Mouse (Mus musculus): ENCODE data around the gene Ttc30b. TPM values are rescaled to one million over a fixed set of nuclear protein-coding genes. Genes with fewer than 3 reads are reported as not detected.
"Not testable (repeated sequence)": the region's sequence is repeated elsewhere in the genome, so short reads cannot be mapped to it uniquely, and the experiment has no call there.

Ttc30b gene
- polyA plus RNA-seq, 1 experiment from 2014 or later: 14.8 TPM

DNA sequence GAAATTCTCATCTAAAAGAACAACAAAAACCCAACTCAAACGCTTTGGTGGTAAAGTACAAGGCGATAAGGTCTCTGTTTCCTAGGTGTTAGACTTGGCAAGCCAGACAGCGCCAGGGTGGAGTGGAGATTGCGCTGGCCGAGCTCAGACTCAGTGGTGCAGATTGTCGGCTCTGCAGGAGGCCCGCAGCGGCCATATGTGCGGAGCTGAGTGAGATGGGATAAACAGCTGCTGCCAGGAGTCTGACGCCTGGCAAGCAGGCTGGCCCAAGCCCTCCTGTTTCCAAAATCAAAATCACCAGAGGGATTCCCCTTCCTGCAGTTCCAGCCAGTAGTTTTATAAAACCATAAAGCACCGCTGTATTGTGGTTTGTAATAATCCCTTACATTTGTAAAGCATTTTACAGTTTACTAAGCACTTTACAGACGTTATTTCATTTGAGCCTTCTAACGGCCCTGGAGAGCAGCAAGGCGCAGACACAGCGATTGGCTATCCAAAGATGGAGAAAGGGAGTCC lies 21.5 kb upstream of the Ttc30b start:
- Histone ChIP-seq H3K4me2 (ENCODE audit: low read depth, low read length) (peak overlapping the region; percentile 52), H3K4me3 (ENCODE audit: low read depth, low read length) (peak overlapping the region; percentile 13; the same call in 1 of the 2 replicates), H3K9ac (ENCODE audit: low read depth, low read length) (peak overlapping the region; percentile 51; the same call in 1 of the 2 replicates), H3K4me1 (ENCODE audit: control insufficient read depth, insufficient read depth, low read length) (peaks cover 25% of the 10 kb centered on the region), H3K27me3 (replicated peaks; ENCODE audit: control insufficient read depth, insufficient read depth, low read length) (no peaks in the 10 kb centered on the region), H3K36me3 (ENCODE audit: control insufficient read depth, insufficient read depth, low read length) (no peaks in the 10 kb centered on the region), H3K9me3 (ENCODE audit: control insufficient read depth, low read length) (no peaks in the 10 kb centered on the region), H3K27ac (replicated peaks; ENCODE audit: low read depth, low read length) (peak overlapping the region; percentile 78)
- DNase-seq (ENCODE audit: low spot score): peak; percentile 83
- peak; percentile 76 for ATAC-seq (ENCODE audit: low read depth)
- WGBS: 10% methylated on average over 15 of the region's 15 CpGs

- Histone ChIP-seq H3K9ac (ENCODE audit: low read depth, low read length) (0 out of 2 replicates have a peak overlapping the region, but pooled peaks have one; percentile 51), H3K27ac (replicated peaks; ENCODE audit: low read depth, low read length) (peak overlapping the region; percentile 78), H3K27me3 (replicated peaks; ENCODE audit: control insufficient read depth, insufficient read depth, low read length) (no peaks in the 10 kb centered on the region), H3K4me1 (ENCODE audit: control insufficient read depth, insufficient read depth, low read length) (peaks cover 25% of the 10 kb centered on the region), H3K4me2 (ENCODE audit: low read depth, low read length) (peak overlapping the region; percentile 52), H3K9me3 (ENCODE audit: control insufficient read depth, low read length) (no peaks in the 10 kb centered on the region), H3K4me3 (ENCODE audit: low read depth, low read length) (peak overlapping the region; percentile 13), H3K36me3 (ENCODE audit: control insufficient read depth, insufficient read depth, low read length) (no peaks in the 10 kb centered on the region)
- peak; percentile 66 for DNase-seq (ENCODE audit: low spot score)
- peak; percentile 66 for ATAC-seq (ENCODE audit: low read depth)
- 22% methylated on average over 18 of the region's 18 CpGs for WGBS
These were observed 20.9 kb upstream of the Ttc30b start for GRCm38 (mm10) chr2:75959183-75959849.

DNA sequence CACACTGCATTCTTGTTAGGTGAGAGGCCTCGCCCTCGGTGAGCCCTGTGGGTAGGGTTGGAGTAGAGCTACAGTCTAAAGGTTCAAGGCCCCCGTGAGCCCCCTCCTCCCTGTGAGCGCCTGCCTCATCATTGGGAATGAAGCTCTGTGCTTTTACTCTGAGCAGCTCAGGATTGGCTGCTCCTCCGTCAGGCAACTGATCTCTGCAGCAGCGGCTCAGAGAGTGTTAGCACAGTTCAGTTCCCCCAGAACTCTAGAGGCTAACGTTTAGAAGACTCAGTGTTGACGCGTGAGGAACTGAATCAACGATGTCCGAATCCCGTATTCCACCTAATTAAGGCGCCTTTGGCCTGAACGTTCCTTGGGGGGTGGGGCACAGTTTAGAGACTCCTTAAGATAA lies 17.3 kb upstream of the Ttc30b start:
- H3K9ac ChIP-seq (ENCODE audit: low read depth, low read length): no peak overlapping the region
- ATAC-seq (ENCODE audit: low read depth): no peak
- WGBS: 63% methylated on average over 14 of the region's 14 CpGs
- no peak overlapping the region for H3K4me2 ChIP-seq (ENCODE audit: low read depth, low read length)
- H3K27ac ChIP-seq (replicated peaks; ENCODE audit: low read depth, low read length): no peak overlapping the region
- no peaks in the 10 kb centered on the region for H3K36me3 ChIP-seq (ENCODE audit: control insufficient read depth, insufficient read depth, low read length)
- DNase-seq (ENCODE audit: low spot score): no peak
- H3K4me3 ChIP-seq (ENCODE audit: low read depth, low read length): no peak overlapping the region
- peaks cover 21% of the 10 kb centered on the region for H3K4me1 ChIP-seq (ENCODE audit: control insufficient read depth, insufficient read depth, low read length)
- no peaks in the 10 kb centered on the region for H3K27me3 ChIP-seq (replicated peaks; ENCODE audit: control insufficient read depth, insufficient read depth, low read length)
- no peaks in the 10 kb centered on the region for H3K9me3 ChIP-seq (ENCODE audit: control insufficient read depth, low read length)

GRCm38 (mm10) chr2:75953320-75953719 lies 14.9 kb upstream of the Ttc30b start:
- no peak overlapping the region for H3K9ac ChIP-seq (ENCODE audit: low read depth, low read length)
- H3K4me1 ChIP-seq (ENCODE audit: control insufficient read depth, insufficient read depth, low read length): no peaks in the 10 kb centered on the region
- H3K9me3 ChIP-seq (ENCODE audit: control insufficient read depth, low read length): no peaks in the 10 kb centered on the region
- WGBS: 84% methylated on average over 5 of the region's 5 CpGs
- DNase-seq (ENCODE audit: low spot score) (no peak), ATAC-seq (ENCODE audit: low read depth) (no peak)
- no peaks in the 10 kb centered on the region for H3K27me3 ChIP-seq (replicated peaks; ENCODE audit: control insufficient read depth, insufficient read depth, low read length)
- H3K4me3 ChIP-seq (ENCODE audit: low read depth, low read length): no peak overlapping the region
- no peaks in the 10 kb centered on the region for H3K36me3 ChIP-seq (ENCODE audit: control insufficient read depth, insufficient read depth, low read length)
- H3K4me2 ChIP-seq (ENCODE audit: low read depth, low read length): no peak overlapping the region
- H3K27ac ChIP-seq (replicated peaks; ENCODE audit: low read depth, low read length): no peak overlapping the region

DNA sequence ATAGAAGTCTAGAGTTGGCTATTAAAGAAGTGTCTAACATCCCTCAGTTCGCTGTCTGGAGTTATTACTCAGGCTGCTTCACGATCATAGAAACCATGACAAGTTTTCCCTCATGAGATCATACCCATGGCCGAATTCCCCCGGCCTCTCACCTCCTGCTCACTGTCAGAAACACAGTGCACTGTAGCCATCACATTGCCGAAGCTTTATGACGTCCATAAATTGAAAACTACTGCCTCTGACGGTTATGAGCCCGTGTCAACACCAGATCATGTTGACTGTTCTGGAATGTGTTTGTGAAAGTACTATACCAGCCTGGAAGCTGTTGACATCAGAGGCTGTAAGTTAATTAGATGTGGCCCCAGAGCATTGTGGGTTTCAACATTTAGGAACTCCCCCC lies 12.3 kb upstream of the Ttc30b start:
- no peak overlapping the region for H3K4me3 ChIP-seq (ENCODE audit: low read depth, low read length)
- no peaks in the 10 kb centered on the region for H3K9me3 ChIP-seq (ENCODE audit: control insufficient read depth, low read length)
- no peaks in the 10 kb centered on the region for H3K27me3 ChIP-seq (replicated peaks; ENCODE audit: control insufficient read depth, insufficient read depth, low read length)
- WGBS: 78% methylated on average over 8 of the region's 8 CpGs
- DNase-seq (ENCODE audit: low spot score) (no peak), ATAC-seq (ENCODE audit: low read depth) (no peak)
- H3K9ac ChIP-seq (ENCODE audit: low read depth, low read length): no peak overlapping the region
- H3K27ac ChIP-seq (replicated peaks; ENCODE audit: low read depth, low read length): no peak overlapping the region
- H3K4me1 ChIP-seq (ENCODE audit: control insufficient read depth, insufficient read depth, low read length): no peaks in the 10 kb centered on the region
- no peak overlapping the region for H3K4me2 ChIP-seq (ENCODE audit: low read depth, low read length)
- H3K36me3 ChIP-seq (ENCODE audit: control insufficient read depth, insufficient read depth, low read length): no peaks in the 10 kb centered on the region

GRCm38 (mm10) chr2:75937520-75938116 lies 767 bp downstream of the Ttc30b start:
- H3K9me3 ChIP-seq (ENCODE audit: control insufficient read depth, low read length); H3K27ac ChIP-seq (replicated peaks; ENCODE audit: low read depth, low read length); H3K4me1 ChIP-seq (ENCODE audit: control insufficient read depth, insufficient read depth, low read length); H3K27me3 ChIP-seq (replicated peaks; ENCODE audit: control insufficient read depth, insufficient read depth, low read length); DNase-seq (ENCODE audit: low spot score); H3K36me3 ChIP-seq (ENCODE audit: control insufficient read depth, insufficient read depth, low read length): not testable (repeated sequence)
- 64% methylated on average over 9 of the region's 17 CpGs for WGBS
- ATAC-seq (ENCODE audit: low read depth): peak; percentile 17; the same call in 1 of the 2 replicates
- H3K4me3 ChIP-seq (ENCODE audit: low read depth, low read length): peak overlapping the region; percentile 58
- H3K4me2 ChIP-seq (ENCODE audit: low read depth, low read length): peak overlapping the region; percentile 73
- H3K9ac ChIP-seq (ENCODE audit: low read depth, low read length): peak overlapping the region; percentile 70

- not testable (repeated sequence) for H3K4me2 ChIP-seq (ENCODE audit: low read depth, low read length); ATAC-seq (ENCODE audit: low read depth)
These were observed 1.7 kb downstream of the Ttc30b start for GRCm38 (mm10) chr2:75936685-75937084.

GRCm38 (mm10) chr2:75933541-75933940 lies 4.8 kb downstream of the Ttc30b start:
- H3K27ac ChIP-seq (replicated peaks; ENCODE audit: low read depth, low read length): peak overlapping the region; percentile 61; the same call in 1 of the 2 replicates
- H3K4me1 ChIP-seq (ENCODE audit: control insufficient read depth, insufficient read depth, low read length): no peaks in the 10 kb centered on the region
- ATAC-seq (ENCODE audit: low read depth) (no peak; the same call in 1 of the 2 replicates), DNase-seq (ENCODE audit: low spot score) (peak; percentile 51)
- no peaks in the 10 kb centered on the region for H3K27me3 ChIP-seq (replicated peaks; ENCODE audit: control insufficient read depth, insufficient read depth, low read length)
- peaks cover 3% of the 10 kb centered on the region for H3K36me3 ChIP-seq (ENCODE audit: control insufficient read depth, insufficient read depth, low read length)
- WGBS: 21% methylated on average over 7 of the region's 7 CpGs
- H3K4me3 ChIP-seq (ENCODE audit: low read depth, low read length): no peak overlapping the region
- no peaks in the 10 kb centered on the region for H3K9me3 ChIP-seq (ENCODE audit: control insufficient read depth, low read length)
- no peak overlapping the region for H3K9ac ChIP-seq (ENCODE audit: low read depth, low read length)
- H3K4me2 ChIP-seq (ENCODE audit: low read depth, low read length): no peak overlapping the region

More at GRCm38 (mm10) chr2:75936685-75937084, 1.7 kb downstream of the Ttc30b start:
- H3K9me3 ChIP-seq (ENCODE audit: control insufficient read depth, low read length); H3K27me3 ChIP-seq (replicated peaks; ENCODE audit: control insufficient read depth, insufficient read depth, low read length); H3K4me3 ChIP-seq (ENCODE audit: low read depth, low read length); H3K27ac ChIP-seq (replicated peaks; ENCODE audit: low read depth, low read length); H3K36me3 ChIP-seq (ENCODE audit: control insufficient read depth, insufficient read depth, low read length); H3K9ac ChIP-seq (ENCODE audit: low read depth, low read length); H3K4me1 ChIP-seq (ENCODE audit: control insufficient read depth, insufficient read depth, low read length); DNase-seq (ENCODE audit: low spot score): not testable (repeated sequence)
- WGBS: 95% methylated on average over 2 of the region's 2 CpGs

Data from embryonic facial prominence, embryonic 14.5 days (tissue).